Mouse (Mus musculus): ENCODE measurements around the gene Serpinb1c.
A peak's percentile ranks its signal among the peaks of the same experiment; 100 is the strongest.
"Not testable (repeated sequence)": the region's sequence is repeated elsewhere in the genome, so short reads cannot be mapped to it uniquely, and the experiment has no call there.

Serpinb1c gene

DNA sequence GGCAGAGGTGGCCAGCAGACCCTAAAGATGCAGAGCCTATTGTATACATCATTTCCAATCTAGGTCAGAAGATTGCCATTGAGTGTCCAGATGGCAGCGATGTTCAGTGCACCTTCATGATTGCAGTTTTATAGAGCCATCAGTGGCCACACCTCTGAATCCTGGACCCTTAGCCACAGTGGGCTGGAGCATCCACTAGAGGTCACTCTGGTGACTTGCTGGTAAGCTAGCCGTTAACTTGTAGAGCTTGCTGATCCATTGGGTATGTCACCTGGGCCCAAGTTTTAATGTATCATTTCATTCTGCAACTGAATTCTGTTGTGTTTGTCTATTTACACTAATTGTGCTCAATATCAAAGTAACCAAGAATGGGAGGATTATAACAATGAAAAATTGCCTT is 32.4 kb downstream of the Serpinb1c start:
- DNase-seq = no peak

DNA sequence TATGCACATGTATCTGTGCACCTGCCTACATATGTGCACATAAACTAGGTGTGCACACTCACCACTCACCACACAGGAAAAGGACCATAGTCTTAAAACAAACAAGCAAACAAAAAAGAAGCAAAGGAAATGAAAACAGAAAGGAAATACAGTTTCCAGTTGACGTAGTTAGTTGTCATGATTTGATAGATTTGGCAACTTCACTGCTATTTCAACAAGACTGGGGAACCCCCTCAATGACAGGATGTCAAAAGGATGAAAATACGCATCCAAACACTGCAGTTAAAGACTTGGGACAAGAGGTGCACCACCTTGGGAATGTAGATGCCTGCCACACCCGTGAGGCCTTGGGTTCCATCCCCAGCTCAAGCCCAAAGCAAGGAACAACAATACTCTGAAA is 33.5 kb downstream of the Serpinb1c start:
- DNase-seq = not testable (repeated sequence)

DNA sequence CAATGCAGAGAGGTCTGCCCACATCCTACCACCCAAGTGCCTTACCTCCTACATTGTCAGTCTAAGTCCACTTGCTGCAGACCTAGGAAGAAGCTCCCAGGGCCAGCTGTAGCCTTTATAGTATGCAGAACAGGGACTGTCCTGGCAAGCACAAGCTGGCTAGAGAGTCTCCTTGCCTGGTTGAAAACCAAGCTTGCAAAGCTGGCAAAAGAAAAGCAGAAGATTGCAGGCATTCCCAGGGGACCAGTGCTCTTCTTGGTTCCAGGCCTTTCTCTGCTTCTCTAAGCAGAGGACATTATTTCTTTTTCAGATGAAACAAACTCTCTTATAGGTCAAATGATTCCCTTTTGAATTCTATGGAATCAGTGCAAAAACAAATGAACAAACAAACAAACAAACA is 34.6 kb downstream of the Serpinb1c start:
- no peak for DNase-seq

- DNase-seq = no peak
Measured at GRCm38 (mm10) chr13:32860821-32861220, 37.2 kb downstream of the Serpinb1c start.

- no peak for DNase-seq
Measured at GRCm38 (mm10) chr13:32853073-32853472, 44.9 kb downstream of the Serpinb1c start.

DNA sequence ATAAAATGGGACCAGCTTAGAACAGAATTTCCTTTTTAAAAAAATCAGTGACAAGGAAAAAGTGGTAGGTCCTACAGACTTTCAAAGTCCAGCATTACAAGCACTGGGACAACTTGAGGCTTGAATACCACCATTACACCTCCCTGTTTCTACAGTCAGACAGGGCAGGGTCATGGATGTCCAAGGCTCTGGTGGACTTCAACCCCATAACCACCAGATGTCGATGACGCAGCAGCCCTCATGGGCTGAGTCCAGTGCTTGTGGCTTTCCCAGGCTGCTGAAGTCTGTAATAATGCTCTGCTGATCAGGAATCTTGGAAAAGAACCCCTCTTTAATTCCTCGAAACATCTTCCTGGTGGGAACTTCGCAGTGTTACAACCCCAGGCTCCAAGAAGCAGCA is 45.5 kb downstream of the Serpinb1c start:
- DNase-seq = no peak

GRCm38 (mm10) chr13:32851967-32852366 is 46.0 kb downstream of the Serpinb1c start:
- DNase-seq = peak; percentile 23

GRCm38 (mm10) chr13:32850668-32851404 is 47.2 kb downstream of the Serpinb1c start, which contains the start of gene Serpinb1a:
Gene Serpinb1a, minus strand, starts transcription at chr13:32851185.
- DNase-seq = peak; percentile 57

- no peak for DNase-seq
Measured at GRCm38 (mm10) chr13:32850156-32850555, 47.9 kb downstream of the Serpinb1c start.

DNA sequence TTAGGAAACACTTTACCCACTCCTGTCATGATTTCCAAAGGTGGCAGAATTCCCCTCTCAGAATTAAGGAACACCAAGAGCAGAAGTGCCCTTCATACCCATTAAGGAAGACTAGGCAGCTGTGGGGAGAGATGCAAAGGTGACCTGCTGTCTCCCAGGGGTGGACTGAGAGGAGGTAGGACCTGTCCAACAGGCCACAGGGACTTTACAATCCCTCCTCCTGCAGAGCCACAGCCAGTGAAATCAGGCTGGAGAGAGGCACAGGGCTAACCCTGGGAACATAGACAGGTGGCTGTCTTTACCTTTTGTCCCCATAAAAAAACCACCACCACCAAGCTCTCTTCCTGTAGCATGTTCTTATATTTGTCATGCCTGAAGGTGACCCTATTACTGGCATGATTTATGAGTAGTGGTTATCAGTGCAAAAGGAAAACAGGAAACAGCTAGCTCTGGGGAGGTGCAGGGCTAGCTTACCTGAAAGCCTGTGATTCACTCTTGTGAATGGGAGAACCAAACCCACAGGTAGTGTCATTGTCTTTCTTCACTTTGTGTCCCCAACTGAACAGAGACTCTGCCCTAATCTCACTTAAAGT is 48.4 kb downstream of the Serpinb1c start:
- DNase-seq = no peak

DNA sequence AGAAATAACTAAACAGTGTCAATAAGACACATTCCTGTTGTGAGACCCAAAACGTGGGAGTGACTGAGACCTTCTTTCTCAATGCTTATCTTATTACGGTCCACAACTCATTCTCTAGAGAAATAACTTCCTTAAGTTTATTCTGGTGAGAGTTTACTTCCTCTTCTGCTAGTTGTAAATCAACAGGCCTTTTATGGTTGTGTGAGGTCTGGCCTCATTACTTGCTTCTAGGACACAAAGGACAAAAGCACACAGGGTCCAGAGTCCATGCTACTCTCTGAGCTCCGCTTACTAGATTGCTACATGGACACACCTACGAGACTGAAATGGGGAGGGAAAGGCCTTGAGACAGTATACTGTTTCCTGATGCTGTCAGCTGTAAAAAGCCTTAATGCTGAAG is 48.9 kb downstream of the Serpinb1c start:
- peak; percentile 64 for DNase-seq

DNA sequence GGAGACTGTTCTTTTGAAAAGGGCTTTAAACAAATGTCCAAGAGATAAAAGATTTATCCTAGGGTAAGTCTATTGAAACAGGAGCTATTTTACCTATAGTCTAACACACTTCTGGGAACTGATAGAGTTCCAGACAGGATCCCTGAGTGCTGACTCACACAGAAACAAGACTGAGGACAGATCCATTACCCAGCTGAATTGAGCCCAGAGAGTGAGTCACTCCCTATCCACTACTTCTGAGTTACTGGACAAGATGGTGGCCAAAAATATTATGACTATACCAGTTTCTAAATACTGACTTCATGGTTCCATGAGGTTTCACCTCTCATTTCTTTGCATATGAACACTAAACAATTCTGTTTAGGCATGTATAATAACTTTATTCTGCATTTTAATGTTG is 51.8 kb downstream of the Serpinb1c start:
- DNase-seq = no peak

DNA sequence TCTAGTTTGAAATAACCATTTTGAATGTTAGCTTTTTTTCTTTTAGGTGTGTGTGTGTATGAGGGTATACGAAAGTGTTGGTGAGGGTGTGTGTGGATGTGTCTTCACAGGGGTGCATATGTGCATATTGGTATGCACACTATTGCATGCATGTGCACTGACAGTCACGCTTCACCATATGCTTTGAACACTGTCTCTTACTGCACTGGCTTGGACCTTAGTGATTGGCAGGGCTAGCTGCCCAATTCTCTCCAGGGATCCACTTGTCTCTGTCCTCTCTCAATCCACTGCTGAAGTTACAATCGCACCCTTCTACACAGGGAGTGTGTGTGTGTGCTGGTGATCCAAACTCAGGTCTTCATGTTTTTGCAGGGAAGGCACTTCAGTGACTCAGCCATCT is 56.7 kb downstream of the Serpinb1c start:
- no peak for DNase-seq

- DNase-seq = no peak
Measured at GRCm38 (mm10) chr13:32839314-32839713, 58.7 kb downstream of the Serpinb1c start.

DNA sequence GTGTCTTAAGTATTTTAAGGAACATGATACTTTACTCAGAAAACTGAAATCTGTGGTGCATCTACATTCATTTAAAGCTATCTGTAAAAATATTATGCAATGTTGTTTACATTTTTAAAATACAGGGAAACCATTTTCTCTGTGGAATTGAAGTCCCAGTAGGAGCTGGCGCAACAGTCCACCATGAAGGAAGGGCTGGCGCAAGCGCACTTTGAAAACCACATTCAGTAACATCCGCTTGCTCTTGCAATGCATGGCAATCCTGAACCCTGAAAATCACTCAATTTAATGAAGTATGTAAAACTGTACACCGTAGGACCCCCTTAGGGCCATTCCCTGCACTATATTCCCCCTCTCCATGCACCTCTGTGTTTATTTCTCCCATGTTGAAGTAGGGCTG is 63.5 kb downstream of the Serpinb1c start:
- DNase-seq = no peak

DNA sequence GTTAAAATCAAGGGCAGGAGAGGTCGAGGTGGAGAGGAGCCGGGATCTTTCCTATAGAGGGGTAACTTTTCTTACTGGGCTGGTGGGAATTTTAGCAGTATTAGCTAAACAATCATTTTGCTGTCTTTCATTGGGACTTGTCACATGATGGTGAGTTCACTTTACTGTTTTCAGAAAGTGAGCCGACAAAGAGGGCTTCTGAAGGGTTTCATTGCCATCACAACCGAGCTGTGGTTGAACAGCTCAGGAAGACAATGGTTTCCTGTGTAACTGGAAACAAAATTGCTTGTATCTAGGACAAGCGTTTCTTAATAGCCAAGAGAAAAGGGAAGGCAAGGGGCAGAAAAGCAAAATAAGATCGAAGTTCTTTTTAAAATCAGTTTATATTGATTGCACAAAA is 64.8 kb downstream of the Serpinb1c start:
- no peak for DNase-seq

GRCm38 (mm10) chr13:32832776-32833175 is 65.2 kb downstream of the Serpinb1c start:
- DNase-seq = no peak

DNA sequence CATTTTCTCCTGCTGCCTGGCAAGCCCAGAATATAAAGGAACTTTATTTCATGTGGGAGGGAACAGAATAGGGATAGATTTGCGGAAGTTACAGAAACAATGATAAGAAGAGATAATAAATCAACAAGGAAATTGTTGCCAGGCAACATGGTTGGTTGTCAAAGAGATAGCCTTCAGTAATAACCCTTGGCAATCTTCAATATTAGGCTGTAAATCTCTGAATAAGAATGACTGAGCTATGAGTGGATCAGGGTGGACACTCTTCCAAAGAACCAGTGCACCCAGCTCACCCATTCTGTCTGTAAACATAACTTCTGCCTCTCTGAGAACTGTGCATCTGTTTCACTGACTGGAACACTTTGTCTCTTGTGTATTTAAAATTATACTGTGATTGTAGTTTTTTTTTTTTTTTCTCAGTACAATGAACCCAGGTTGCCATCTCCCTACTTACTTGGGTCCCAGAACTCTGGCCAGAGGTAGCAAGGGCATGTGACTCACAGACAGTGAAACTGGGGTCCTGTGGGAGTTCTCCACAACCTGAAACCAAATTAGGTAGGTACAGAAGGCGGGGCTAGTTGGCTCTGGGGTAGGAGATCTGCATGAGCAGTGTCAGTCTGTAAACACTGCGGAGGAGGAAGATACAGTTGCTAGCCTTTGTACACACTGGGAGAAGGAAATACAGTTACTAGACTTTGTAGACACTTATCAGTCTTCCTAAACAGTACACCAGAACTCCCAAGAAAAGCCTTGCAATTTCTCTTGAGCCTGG is 66.3 kb downstream of the Serpinb1c start:
- DNase-seq = no peak

All from kidney, adult 11 months (tissue).